In genomic region chr2:127270300-127271041, GRCm38 (mm10) we compare ENCODE assay signal across 8 mouse cellular contexts. TPM values are rescaled to one million over a fixed set of nuclear protein-coding genes. Genes with fewer than 3 reads are reported as not detected.
DNase-seq lines count a peak whose midpoint lies in the region; ATAC-seq lines count a peak whose summit lies in the region.

No protein-coding gene starts in this region.

- ATAC-seq in forebrain, embryonic 13.5 days: peak; percentile 96
- peak; percentile 92 for ATAC-seq in liver, embryonic 15.5 days (ENCODE audit: insufficient read depth)
- ATAC-seq in neural tube, embryonic 12.5 days (ENCODE audit: low FRiP score, low read depth): peak; percentile 96

- H3K36me3 ChIP-seq in forebrain, embryonic 13.5 days (ENCODE audit: poor library complexity, severe bottlenecking): peaks cover 3% of the 10 kb centered on the region; the same call in 1 of the 2 replicates
- H3K36me3 ChIP-seq in liver, embryonic 15.5 days (replicated peaks): 0 out of 2 replicates have a peak, but pooled peaks cover 7% of the 10 kb centered on the region
- H3K36me3 ChIP-seq in neural tube, embryonic 12.5 days: no peaks in the 10 kb centered on the region

- H3K4me2 ChIP-seq in forebrain, embryonic 13.5 days: peak overlapping the region; percentile 85
- H3K4me2 ChIP-seq in liver, embryonic 15.5 days: peak overlapping the region; percentile 87
- peak overlapping the region; percentile 70 for H3K4me2 ChIP-seq in neural tube, embryonic 12.5 days (replicated peaks)

- H3K9ac ChIP-seq in forebrain, embryonic 13.5 days: peak overlapping the region; percentile 90
- peak overlapping the region; percentile 94 for H3K9ac ChIP-seq in liver, embryonic 15.5 days
- H3K9ac ChIP-seq in neural tube, embryonic 12.5 days: peak overlapping the region; percentile 91

- H3K9me3 ChIP-seq in forebrain, embryonic 13.5 days (replicated peaks): no peaks in the 10 kb centered on the region
- no peaks in the 10 kb centered on the region for H3K9me3 ChIP-seq in liver, embryonic 15.5 days (replicated peaks)
- H3K9me3 ChIP-seq in neural tube, embryonic 12.5 days: no peaks in the 10 kb centered on the region

- WGBS in forebrain, embryonic 13.5 days: under 1% methylated on average over 55 of the region's 75 CpGs
- under 1% methylated on average over 75 of the region's 75 CpGs for WGBS in liver, embryonic 15.5 days (ENCODE audit: insufficient replicate concordance)
- WGBS in neural tube, embryonic 12.5 days: under 1% methylated on average over 75 of the region's 75 CpGs

- H3K27me3 ChIP-seq in forebrain, embryonic 13.5 days: no peaks in the 10 kb centered on the region
- H3K27me3 ChIP-seq in liver, embryonic 15.5 days: no peaks in the 10 kb centered on the region
- H3K27me3 ChIP-seq in neural tube, embryonic 12.5 days (replicated peaks): no peaks in the 10 kb centered on the region

- DNase-seq in CD8-positive naive resting alpha-beta T cell, adult 2 months (ENCODE audit: low read depth in 2 of 2, low spot score in 2 of 2): peak; percentile 65 to 69
- peak; percentile 81 for DNase-seq in c-Kit-positive CD71-positive TER-119-positive erythroid progenitor cells, embryonic 14.5 days (ENCODE audit: low spot score)
- DNase-seq in heart, postnatal 10 days: peak; percentile 90 to 92
- peak; percentile 87 to 94 for DNase-seq in kidney, postnatal 4 days
- peak; percentile 72 for DNase-seq in telencephalon, adult 2 months (ENCODE audit: low read depth, low spot score)

- intact Hi-C loops in heart, postnatal 10 days (cut with DNase I): loop anchor here (5.0 kb wide), 1 partner anchor 67 kb away; the partner anchor contains the start of genes Astl and Dusp2

- peaks cover 28% of the 10 kb centered on the region for H3K4me1 ChIP-seq in forebrain, embryonic 13.5 days
- H3K4me1 ChIP-seq in liver, embryonic 15.5 days (replicated peaks): peaks cover 39% of the 10 kb centered on the region
- H3K4me1 ChIP-seq in neural tube, embryonic 12.5 days: peaks cover 16% of the 10 kb centered on the region

- H3K4me3 ChIP-seq in forebrain, embryonic 13.5 days: peak overlapping the region; percentile 93
- peak overlapping the region; percentile 93 for H3K4me3 ChIP-seq in liver, embryonic 15.5 days (replicated peaks)
- peak overlapping the region; percentile 94 for H3K4me3 ChIP-seq in neural tube, embryonic 12.5 days

- peak overlapping the region; percentile 91 for H3K27ac ChIP-seq in forebrain, embryonic 13.5 days
- peak overlapping the region; percentile 92 for H3K27ac ChIP-seq in liver, embryonic 15.5 days (replicated peaks)
- peak overlapping the region; percentile 82 for H3K27ac ChIP-seq in neural tube, embryonic 12.5 days

RNA-seq across cellular contexts. Expression of gene Stard7, which starts 0.5 kb away (rescaled TPM):
- 82.4 and 87.3 TPM in 2 replicates for polyA plus RNA-seq in forebrain, embryonic 13.5 days (2015; fragmentation: Nextera tagmentation; extraction: Ambion mirVana)
- 100 to 1,000 TPM; 184 to 187 TPM for total RNA-seq in heart, postnatal 10 days (2021)
- polyA plus RNA-seq in liver, embryonic 15.5 days (2015; fragmentation: Nextera tagmentation; extraction: Ambion mirVana): 37.5 and 40.0 TPM in 2 replicates
- polyA plus RNA-seq in neural tube, embryonic 12.5 days (2016; fragmentation: Nextera tagmentation; extraction: Ambion mirVana): 88.4 and 88.7 TPM in 2 replicates

RNA-seq across cellular contexts. Expression of gene Tmem127, which starts 22.8 kb away (rescaled TPM):
- polyA plus RNA-seq in forebrain, embryonic 13.5 days (2015; fragmentation: Nextera tagmentation; extraction: Ambion mirVana): 33.7 and 38.6 TPM in 2 replicates
- 10 to 100 TPM; 39.4 to 40.4 TPM for total RNA-seq in heart, postnatal 10 days (2021)
- polyA plus RNA-seq in liver, embryonic 15.5 days (2015; fragmentation: Nextera tagmentation; extraction: Ambion mirVana): 12.1 and 12.2 TPM in 2 replicates
- polyA plus RNA-seq in neural tube, embryonic 12.5 days (2016; fragmentation: Nextera tagmentation; extraction: Ambion mirVana): 37.5 and 41.7 TPM in 2 replicates

RNA-seq across cellular contexts. Expression of gene Ciao1, which starts 22.9 kb away (rescaled TPM):
- polyA plus RNA-seq in forebrain, embryonic 13.5 days (2015; fragmentation: Nextera tagmentation; extraction: Ambion mirVana): 56.2 and 61.6 TPM in 2 replicates
- 10 to 100 TPM; 57.2 to 60.4 TPM for total RNA-seq in heart, postnatal 10 days (2021)
- 39.9 and 40.7 TPM in 2 replicates for polyA plus RNA-seq in liver, embryonic 15.5 days (2015; fragmentation: Nextera tagmentation; extraction: Ambion mirVana)
- polyA plus RNA-seq in neural tube, embryonic 12.5 days (2016; fragmentation: Nextera tagmentation; extraction: Ambion mirVana): 64.1 and 64.5 TPM in 2 replicates

Comparison
In these comparisons a context has a peak if more than half of its experiments do, and no peak if none do; other contexts are left out.
1. Peak in every context shown above with its lines: DNase-seq, ATAC-seq, H3K4me3 ChIP-seq and H3K27ac ChIP-seq.